Mouse (Mus musculus): Measurements from ENCODE around the gene Arfgef3.
"Not testable (repeated sequence)": the region's sequence is repeated elsewhere in the genome, so short reads cannot be mapped to it uniquely, and the experiment has no call there.

Arfgef3 gene

GRCm38 (mm10) chr10:18589455-18589854 lies 154.3 kb downstream of the Arfgef3 start:
- DNase-seq (ENCODE audit: low read depth, low spot score) = no peak

DNA sequence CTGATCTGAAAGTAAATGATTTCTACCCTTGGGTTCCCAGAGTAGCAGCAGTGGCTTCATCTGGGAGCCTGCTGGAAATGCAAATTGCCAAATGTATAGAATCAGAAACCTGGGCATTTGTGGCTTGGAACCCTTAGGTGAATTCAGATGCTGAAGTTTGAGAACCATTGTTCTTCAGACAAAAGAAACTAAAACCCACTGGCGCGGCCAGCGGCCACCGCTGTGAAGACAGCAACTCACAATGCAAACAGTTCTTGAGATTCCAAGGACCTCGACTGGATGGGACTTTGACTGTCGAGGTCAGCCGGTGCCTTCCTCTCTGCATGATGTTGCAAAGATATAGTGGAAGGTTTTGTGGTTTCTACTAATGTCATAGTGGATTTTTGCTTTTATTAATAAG lies 159.6 kb downstream of the Arfgef3 start:
- DNase-seq (ENCODE audit: low read depth, low spot score) = no peak

- DNase-seq (ENCODE audit: low read depth, low spot score) = no peak
These were observed 171.2 kb downstream of the Arfgef3 start for GRCm38 (mm10) chr10:18572581-18572980.

DNA sequence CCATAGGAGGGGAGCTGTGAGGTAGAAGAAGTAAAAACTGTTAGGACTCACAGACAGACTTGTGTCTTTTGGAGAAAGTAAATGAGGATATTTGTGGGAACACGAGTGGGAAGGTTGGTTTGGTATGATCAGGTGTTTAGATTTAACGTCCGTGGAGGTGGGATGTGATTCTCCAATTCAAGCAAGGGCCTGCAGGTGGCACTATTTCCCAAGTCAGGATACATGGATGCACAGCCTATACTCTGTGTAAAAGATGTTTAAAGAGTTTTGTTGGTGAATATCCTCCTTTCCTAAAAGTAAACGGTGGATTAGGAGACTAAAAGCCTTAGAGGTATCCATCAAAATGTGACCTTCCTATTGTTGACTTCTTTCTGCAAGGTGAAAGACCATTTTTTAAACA lies 180.8 kb downstream of the Arfgef3 start:
- no peak for DNase-seq (ENCODE audit: low read depth, low spot score)

GRCm38 (mm10) chr10:18561445-18561844 lies 182.3 kb downstream of the Arfgef3 start:
- no peak for DNase-seq (ENCODE audit: low read depth, low spot score)

DNA sequence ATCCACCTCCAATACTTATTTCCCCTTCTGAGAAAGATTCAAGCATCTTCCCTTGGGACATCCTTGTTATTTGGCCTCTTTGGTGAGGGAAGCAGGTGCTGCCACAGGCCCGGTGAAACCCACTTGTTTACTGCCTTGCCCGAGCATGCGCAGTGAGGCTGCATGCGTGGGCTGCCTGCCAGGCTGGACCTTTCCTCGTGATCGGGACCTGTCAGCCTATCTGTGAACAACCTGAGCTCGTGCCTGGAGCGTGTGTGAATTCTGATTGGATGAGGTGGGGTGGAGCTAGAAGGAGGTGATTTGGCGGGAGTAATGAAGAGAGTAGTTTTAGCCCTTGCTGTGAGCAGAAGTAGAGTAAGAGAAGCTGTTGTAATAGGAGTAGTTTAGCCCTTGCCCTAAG lies 184.7 kb downstream of the Arfgef3 start:
- not testable (repeated sequence) for DNase-seq (ENCODE audit: low read depth, low spot score)

DNA sequence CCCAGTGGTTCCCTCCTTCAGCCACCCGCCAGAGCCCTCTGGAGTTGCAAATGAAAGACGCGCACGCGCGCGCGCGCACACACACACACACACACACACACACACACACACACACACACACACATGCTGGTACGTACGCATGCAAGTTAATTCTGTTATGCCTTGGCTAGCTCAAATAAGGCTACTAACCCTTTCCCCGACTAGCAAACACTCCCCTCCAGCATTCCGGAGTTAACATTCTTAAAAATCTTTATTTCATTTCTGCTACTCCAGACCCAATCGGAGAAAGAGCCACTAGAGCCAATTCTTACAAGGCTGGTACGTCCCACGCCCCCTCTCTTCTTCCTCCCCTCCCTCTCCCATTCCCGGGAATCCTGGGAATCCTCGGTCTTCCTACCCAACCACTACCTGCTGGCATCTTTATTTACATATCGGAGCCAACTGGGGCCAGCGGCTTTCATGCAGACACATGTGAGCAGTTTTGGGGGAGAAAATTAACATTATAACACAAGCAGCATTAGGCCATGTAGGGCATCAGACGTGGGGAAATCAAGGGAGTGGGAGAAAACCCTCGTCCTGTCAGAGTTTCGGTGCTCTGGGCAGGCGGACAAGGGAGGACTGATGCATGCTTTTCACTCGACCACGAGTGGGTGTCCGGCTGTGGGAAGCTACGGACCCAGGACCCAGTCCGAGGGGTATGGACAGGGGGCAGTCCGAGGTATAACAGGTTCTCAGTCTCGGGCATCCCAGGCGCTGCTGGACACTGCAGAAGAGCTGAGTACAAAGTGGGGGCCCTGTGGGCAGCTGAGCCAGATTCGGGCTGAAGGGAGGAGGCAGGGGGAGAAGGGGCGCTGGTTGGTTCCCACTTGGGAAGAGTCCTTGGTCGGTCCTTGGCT lies 194.2 kb downstream of the Arfgef3 start:
- DNase-seq (ENCODE audit: low read depth, low spot score) = no peak

DNA sequence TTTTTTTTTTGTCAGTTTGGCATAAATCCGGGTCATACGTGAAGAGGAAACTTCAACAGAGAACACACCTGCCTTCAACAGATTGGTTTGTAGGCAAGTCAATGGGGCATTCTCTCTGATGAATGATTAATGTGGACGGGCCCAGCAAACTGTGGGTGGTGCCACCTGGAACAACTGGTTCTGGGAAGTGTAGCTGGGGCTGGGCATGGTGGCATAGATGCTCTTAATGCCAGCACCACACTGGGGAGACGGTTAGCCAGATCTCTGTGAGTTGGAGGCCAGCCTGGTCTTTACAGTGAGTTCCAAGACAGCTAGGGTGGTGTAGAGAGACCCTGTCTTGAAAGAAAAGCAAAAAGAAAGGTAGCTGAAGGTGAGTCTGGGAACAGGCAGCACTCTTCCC lies 196.4 kb downstream of the Arfgef3 start:
- no peak for DNase-seq (ENCODE audit: low read depth, low spot score)

GRCm38 (mm10) chr10:18545813-18546235 lies 197.9 kb downstream of the Arfgef3 start, which contains the start of gene Hebp2:
TSS of gene Hebp2 (minus strand) at chr10:18546076.
- peak; percentile 60 for DNase-seq (ENCODE audit: low read depth, low spot score)

DNA sequence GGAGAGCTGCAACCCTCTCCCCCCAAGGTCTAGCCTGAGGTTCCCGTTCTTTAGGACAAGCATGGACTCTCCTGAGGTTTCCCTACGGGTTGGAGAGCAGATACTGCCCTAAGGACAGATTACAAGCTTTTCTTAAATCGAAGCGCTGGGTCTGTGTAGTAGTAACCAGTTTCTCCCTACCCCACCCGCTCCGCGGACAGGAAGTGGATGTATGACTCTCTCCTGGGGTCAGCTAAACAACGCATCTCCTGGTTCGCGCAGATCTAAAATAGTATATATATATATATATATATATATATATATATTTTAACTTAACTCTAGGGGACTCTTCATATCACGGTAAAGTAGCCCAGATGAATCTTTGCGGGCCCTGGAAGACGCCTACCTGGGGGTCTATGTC lies 198.4 kb downstream of the Arfgef3 start:
- DNase-seq (ENCODE audit: low read depth, low spot score) = no peak

- no peak for DNase-seq (ENCODE audit: low read depth, low spot score)
These were observed 206.9 kb downstream of the Arfgef3 start for GRCm38 (mm10) chr10:18536889-18537288.

DNA sequence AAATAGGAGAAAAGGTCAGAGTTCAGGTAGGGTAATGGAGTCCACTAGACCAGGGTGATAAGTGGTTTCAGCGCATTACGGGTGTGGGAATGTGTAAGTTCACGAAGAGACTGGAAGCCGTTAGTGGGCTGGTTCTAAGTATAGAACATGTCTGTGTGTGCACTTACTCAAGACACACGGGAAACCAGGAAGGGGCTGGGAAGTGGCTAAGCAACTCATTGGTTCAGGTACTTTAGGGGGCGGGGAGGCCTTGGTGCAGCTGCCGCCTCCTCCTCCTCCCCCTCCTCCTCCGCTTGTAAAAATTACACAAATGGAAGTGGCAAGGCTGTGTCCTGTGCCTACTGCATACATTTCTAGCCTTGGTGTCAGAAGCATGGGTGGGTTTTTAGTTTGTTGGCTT lies 211.5 kb downstream of the Arfgef3 start:
- no peak for DNase-seq (ENCODE audit: low read depth, low spot score)

Measured in retina, adult 2 months (tissue).